Mouse (Mus musculus) adrenal gland, adult (tissue): ENCODE measurements at regions not wholly inside any gene's neighbourhood (a gene's known extent, or its start where the extent isn't known, plus 50 kb on each side); places are given as distances from the start of the nearest gene placed in this dataset.
"Not testable (repeated sequence)": the region's sequence is repeated elsewhere in the genome, so short reads cannot be mapped to it uniquely, and the experiment has no call there.

Source experiments
- DNase-seq, 2 experiments: peaks; one replicate each; pipeline ENCODE4 v3.0.0; 2022 to 2023; ENCODE audit warnings: low spot score in 1 of 2; ENCODE audit not compliant: inconsistent age in 2 of 2

GRCm38 (mm10) chr9:85637274-85637673 is 111.9 kb downstream of the Ibtk start:
- no peak for DNase-seq

- no peak for DNase-seq
Observed at GRCm38 (mm10) chr9:85636131-85636447, 113.0 kb downstream of the Ibtk start.

DNA sequence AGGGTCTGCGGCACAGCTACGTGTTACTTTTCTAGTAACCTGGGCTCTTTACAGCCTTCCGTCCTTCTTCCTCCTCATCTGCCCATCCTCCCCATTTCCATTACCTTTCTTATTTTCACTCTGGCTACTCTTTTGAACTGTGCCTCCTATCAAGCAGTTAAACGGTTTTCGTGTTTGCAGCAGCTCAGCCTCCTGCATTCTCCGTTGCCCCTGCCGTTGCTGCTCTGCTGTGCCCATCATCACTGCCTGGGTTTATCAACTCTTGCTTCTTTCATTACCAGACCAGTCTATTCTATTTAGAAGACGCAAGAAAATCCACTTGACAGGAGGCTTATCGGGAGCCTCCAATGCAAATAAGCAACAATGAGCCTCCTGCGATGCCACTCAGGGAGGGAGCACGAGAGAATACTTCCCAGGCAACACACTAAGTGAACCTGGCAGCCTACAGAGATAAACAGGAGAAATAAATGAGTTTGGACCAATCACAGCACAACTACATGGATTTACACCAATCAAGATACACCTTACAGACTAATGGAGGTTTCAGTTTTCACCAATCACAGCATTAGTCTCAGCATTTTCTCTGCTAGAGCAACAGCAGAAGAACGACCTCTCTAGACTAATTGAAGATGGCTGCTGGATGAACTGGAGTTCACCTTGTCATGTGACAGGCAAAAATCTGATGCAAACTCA is 113.5 kb downstream of the Ibtk start:
- DNase-seq = no peak

DNA sequence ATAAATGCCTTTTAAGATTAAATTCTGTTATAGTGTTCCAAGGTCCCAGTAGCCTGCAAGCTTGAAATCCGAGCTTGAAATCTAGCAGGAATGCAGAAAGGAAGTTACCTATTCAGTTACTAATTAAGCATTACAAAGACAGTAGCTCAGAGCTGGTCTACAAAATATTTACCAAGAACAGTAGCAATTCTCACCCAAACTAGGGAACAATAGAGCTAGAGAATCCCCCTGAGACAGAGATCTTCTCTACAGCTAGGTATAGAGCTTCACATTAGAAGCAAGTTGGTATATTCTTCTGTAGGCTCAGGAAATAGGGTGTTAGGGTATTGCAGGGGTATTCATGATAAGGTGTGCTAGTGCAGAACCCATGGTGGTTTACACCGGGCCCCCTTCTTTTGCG is 114.3 kb downstream of the Ibtk start:
- not testable (repeated sequence) for DNase-seq

GRCm38 (mm10) chr9:85617972-85618371 is 131.2 kb downstream of the Ibtk start:
- DNase-seq = no peak

GRCm38 (mm10) chr9:85617177-85617777 is 131.9 kb downstream of the Ibtk start:
- DNase-seq = no peak

GRCm38 (mm10) chr9:85616266-85616869 is 132.8 kb downstream of the Ibtk start:
- DNase-seq = no peak

GRCm38 (mm10) chr9:85609152-85609551 is 140.0 kb downstream of the Ibtk start:
- DNase-seq = no peak

DNA sequence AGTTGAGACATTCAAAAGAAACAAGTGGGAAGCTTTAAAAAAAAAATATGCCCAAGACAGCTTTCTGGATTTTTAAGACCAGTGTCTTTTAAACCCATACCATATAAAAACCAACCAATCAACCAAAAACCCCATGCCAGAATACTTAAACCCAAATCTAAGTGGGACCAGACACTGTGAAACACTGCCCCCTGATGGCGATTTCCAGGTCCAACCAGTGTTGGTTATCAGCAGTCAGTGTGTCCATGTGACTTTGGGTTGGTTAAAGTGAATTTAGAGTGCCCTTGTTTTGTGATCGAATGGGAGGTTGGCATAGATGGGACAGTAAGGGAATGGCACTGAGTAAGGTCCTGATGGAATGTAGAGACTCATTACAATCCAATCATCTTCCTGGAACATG is 152.2 kb downstream of the Ibtk start:
- peak; percentile 29 to 79 for DNase-seq

- DNase-seq = no peak
Observed at GRCm38 (mm10) chr9:85593867-85594266, 155.3 kb downstream of the Ibtk start.

GRCm38 (mm10) chr9:85592639-85593038 is 156.5 kb downstream of the Ibtk start:
- DNase-seq = no peak

- DNase-seq = no peak
Observed at GRCm38 (mm10) chr9:85589210-85589609, 159.9 kb downstream of the Ibtk start.

GRCm38 (mm10) chr9:85588077-85588476 is 161.1 kb downstream of the Ibtk start:
- peak; percentile 41 to 82 for DNase-seq

- peak in 1 of 2 experiments; percentile 72 for DNase-seq
Observed at GRCm38 (mm10) chr9:85581028-85581595, 168.0 kb downstream of the Ibtk start.

- DNase-seq = no peak
Observed at GRCm38 (mm10) chr9:85577812-85578211, 171.3 kb downstream of the Ibtk start.

- no peak for DNase-seq
Observed at GRCm38 (mm10) chr9:85577338-85577737, 171.8 kb downstream of the Ibtk start.

GRCm38 (mm10) chr9:85568877-85569276 is 180.3 kb downstream of the Ibtk start:
- DNase-seq = no peak

- DNase-seq = peak; percentile 9 to 72
Observed at GRCm38 (mm10) chr9:85551871-85552270, 197.3 kb downstream of the Ibtk start.

- DNase-seq = no peak
Observed at GRCm38 (mm10) chr9:85550455-85550854, 198.7 kb downstream of the Ibtk start.

DNA sequence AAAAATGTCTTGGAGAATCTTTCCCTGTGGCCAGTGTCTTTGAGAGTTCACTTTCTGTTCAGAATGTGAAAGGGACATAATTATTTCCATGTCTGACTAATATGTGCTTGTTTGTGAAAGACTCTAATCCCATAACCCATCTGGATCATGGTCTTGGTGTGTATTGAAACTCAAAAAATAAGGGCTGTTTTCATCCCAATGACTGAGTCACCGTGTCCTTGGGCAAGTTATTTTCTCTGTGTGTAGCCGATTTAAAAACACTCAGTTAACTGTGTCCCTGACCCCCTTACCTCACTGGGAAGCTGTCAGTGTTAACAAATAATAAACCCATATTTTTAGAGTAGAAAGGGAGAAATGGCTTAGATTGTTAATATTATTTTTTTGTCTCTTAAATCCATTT is 202.9 kb downstream of the Ibtk start:
- DNase-seq = peak; percentile 43 to 86

- DNase-seq = peak in 1 of 2 experiments; percentile 37
Observed at GRCm38 (mm10) chr9:85545566-85545965, 203.6 kb downstream of the Ibtk start.

DNA sequence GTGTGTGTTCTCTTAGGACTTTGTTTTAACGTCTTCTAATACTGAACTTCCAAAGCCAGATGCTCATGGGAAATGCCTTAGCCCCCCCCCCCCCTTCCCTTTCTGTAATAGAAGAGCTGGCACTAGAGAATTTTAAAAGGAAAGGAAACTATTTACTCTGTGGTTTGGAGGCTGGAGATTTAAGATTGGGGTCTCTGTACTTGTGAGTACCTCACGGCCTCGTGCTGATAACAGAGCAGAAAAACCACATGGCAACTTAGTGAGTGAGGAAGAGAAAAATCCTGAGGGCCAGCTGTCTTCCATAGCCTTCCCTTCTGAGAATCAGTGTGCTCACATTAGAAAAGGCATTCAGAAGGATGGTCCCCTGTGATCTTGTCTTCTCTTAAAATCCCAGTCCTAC is 210.6 kb downstream of the Ibtk start:
- no peak for DNase-seq
